Mouse (Mus musculus): ENCODE data around the gene Eea1.

GRCm38 (mm10) chr10:96080440-96081381 lies 140.3 kb downstream of the Eea1 start:
- TF ChIP-seq CTCF (IDR thresholded peaks at IDR 0.05; ENCODE audit: control insufficient read depth, insufficient read depth, low read length) = peak; percentile 64
- no peak for TF ChIP-seq POLR2A (IDR thresholded peaks at IDR 0.05; ENCODE audit: borderline replicate concordance, control insufficient read depth, low read depth, low read length)

Measured in bone marrow, adult 2 months (tissue).